Comparison of ENCODE assay signal across 9 mouse cellular contexts in genomic region chr1:182019266-182019925, GRCm38 (mm10). TPM values are rescaled to one million over a fixed set of nuclear protein-coding genes. Genes with fewer than 3 reads are reported as not detected.
DNase-seq lines count a peak whose midpoint lies in the region; ATAC-seq and TF ChIP-seq lines count a peak whose summit lies in the region.
"Had no signal": no experiment of that assay in that cellular context is flagged by ENCODE, and none has a peak within 500 bp of the region (broad histone marks: within the 10 kb centered on the region; RNA-seq: fewer than 3 reads in every experiment).

No protein-coding gene starts in this region.

- no peaks in the 10 kb centered on the region for H3K9me3 ChIP-seq in limb, embryonic 15.5 days
- no peaks in the 10 kb centered on the region for H3K9me3 ChIP-seq in neural tube, embryonic 14.5 days (ENCODE audit: control insufficient read depth, low read length)

- peaks cover 9% of the 10 kb centered on the region for H3K4me1 ChIP-seq in thymus, adult 2 months (replicated peaks; ENCODE audit: control insufficient read depth, insufficient read depth, low read length)
- peaks cover 12% of the 10 kb centered on the region for H3K4me1 ChIP-seq in limb, embryonic 15.5 days
- H3K4me1 ChIP-seq in neural tube, embryonic 14.5 days (ENCODE audit: control insufficient read depth, insufficient read depth, low read length): peaks cover 15% of the 10 kb centered on the region

- H3K36me3 ChIP-seq in thymus, adult 2 months (ENCODE audit: control insufficient read depth, insufficient read depth, low read length): no peaks in the 10 kb centered on the region
- 0 out of 2 replicates have a peak, but pooled peaks cover 2% of the 10 kb centered on the region for H3K36me3 ChIP-seq in limb, embryonic 15.5 days
- no peaks in the 10 kb centered on the region for H3K36me3 ChIP-seq in neural tube, embryonic 14.5 days (ENCODE audit: control insufficient read depth, insufficient read depth, low read length)
- H3K36me3 ChIP-seq: G1E had no signal

- no peak overlapping the region for H3K27ac ChIP-seq in thymus, adult 2 months (ENCODE audit: control insufficient read depth, insufficient read depth, low read length)
- H3K27ac ChIP-seq in limb, embryonic 15.5 days: peak overlapping the region; percentile 95
- peak overlapping the region; percentile 98 for H3K27ac ChIP-seq in neural tube, embryonic 14.5 days (ENCODE audit: low read depth, low read length)

- peak; percentile 69 for ATAC-seq in limb, embryonic 15.5 days (ENCODE audit: insufficient number of reproducible peaks, low FRiP score, low TSS enrichment, low read depth)
- ATAC-seq in neural tube, embryonic 14.5 days (ENCODE audit: low read depth): peak; percentile 66

- no peak for TF ChIP-seq POLR2A in thymus, adult 2 months (IDR thresholded peaks at IDR 0.05; ENCODE audit: control insufficient read depth, extremely low read depth, insufficient read depth, low read length, poor library complexity)

- WGBS in thymus, adult 2 months: under 1% methylated on average over 82 of the region's 104 CpGs
- under 1% methylated on average over 84 of the region's 104 CpGs for WGBS in limb, embryonic 15.5 days
- 0% methylated on average over 21 of the region's 104 CpGs for WGBS in neural tube, embryonic 14.5 days

- peaks cover 14% of the 10 kb centered on the region; the same call in 1 of the 2 replicates for H3K27me3 ChIP-seq in thymus, adult 2 months (ENCODE audit: control insufficient read depth, insufficient read depth, low read length)
- H3K27me3 ChIP-seq in limb, embryonic 15.5 days: no peaks in the 10 kb centered on the region
- no peaks in the 10 kb centered on the region for H3K27me3 ChIP-seq in neural tube, embryonic 14.5 days (ENCODE audit: control insufficient read depth, insufficient read depth, low read length)

- peak overlapping the region; percentile 40 for H3K4me3 ChIP-seq in thymus, adult 2 months (ENCODE audit: control insufficient read depth, insufficient read depth, low read length)
- H3K4me3 ChIP-seq in limb, embryonic 15.5 days: peak overlapping the region; percentile 87
- peak overlapping the region; percentile 99 for H3K4me3 ChIP-seq in neural tube, embryonic 14.5 days (ENCODE audit: low read depth, low read length)

- TF ChIP-seq CTCF in thymus, adult 2 months (IDR thresholded peaks at IDR 0.05; ENCODE audit: borderline replicate concordance, control insufficient read depth, extremely low read depth, insufficient read depth, low read length, poor library complexity): no peak

- peak overlapping the region; percentile 86 for H3K9ac ChIP-seq in limb, embryonic 15.5 days
- H3K9ac ChIP-seq in neural tube, embryonic 14.5 days (replicated peaks; ENCODE audit: low read depth, low read length): peak overlapping the region; percentile 97

- peak overlapping the region; percentile 81 for H3K4me2 ChIP-seq in limb, embryonic 15.5 days
- peak overlapping the region; percentile 51; the same call in 1 of the 2 replicates for H3K4me2 ChIP-seq in neural tube, embryonic 14.5 days (ENCODE audit: low read depth, low read length)

- DNase-seq in cerebellum, adult 11-12 months: peak; percentile 38
- no peak for DNase-seq in cerebellum, postnatal 4 days (ENCODE audit: low spot score in 2 of 2)
- DNase-seq in thymus, adult 2 months: peak; percentile 23
- no peak for DNase-seq in thymus, adult 18-20 months
- DNase-seq in gastrocnemius, postnatal 4 days (ENCODE audit: low spot score in 2 of 2): peak; percentile 40 to 44
- DNase-seq in urinary bladder, postnatal 10 days (ENCODE audit: low spot score): no peak

RNA-seq across cellular contexts. Expression of gene Enah, which starts 0.4 kb away (rescaled TPM):
- polyA plus RNA-seq in thymus, adult 2 months (2012; rRNA removed): 6.5 and 7.2 TPM in 2 replicates
- 100 to 1,000 TPM; 164 to 179 TPM for total RNA-seq in gastrocnemius, postnatal 4 days (2021)
- 17.3 and 20.8 TPM in 2 replicates for polyA plus RNA-seq in limb, embryonic 15.5 days (2015; fragmentation: Nextera tagmentation; extraction: Ambion mirVana)
- 47.4 and 51.7 TPM in 2 replicates for polyA plus RNA-seq in neural tube, embryonic 14.5 days (2014; fragmentation: Nextera tagmentation; extraction: Ambion mirVana)
- polyA plus RNA-seq: G1E had no signal

Comparison
In these comparisons a context has a peak if more than half of its experiments do, and no peak if none do; other contexts are left out.
1. DNase-seq: peak in cerebellum, adult 11-12 months (single experiment), thymus, adult 2 months (single experiment) and gastrocnemius, postnatal 4 days (2 of 2); none in cerebellum, postnatal 4 days (0 of 2), thymus, adult 18-20 months (0 of 2) and urinary bladder, postnatal 10 days (single experiment).
2. H3K4me3 ChIP-seq: peak in every context shown above with its lines; median percentile 99 in neural tube, embryonic 14.5 days; 87 in limb, embryonic 15.5 days; 40 in thymus, adult 2 months.